Mouse (Mus musculus) myocyte (in vitro differentiated cells): ENCODE results near the gene Nup93.

Experiments
- E2F4 ChIP-seq: IDR thresholded peaks from one replicate; pipeline ENCODE4 v1.6.1; 2011; ENCODE audit warnings: mild to moderate bottlenecking, control low read depth, moderate library complexity; ENCODE audit not compliant: insufficient read depth
- POLR2A ChIP-seq: IDR thresholded peaks from one replicate; pipeline ENCODE4 v1.6.1; 2011; ENCODE audit warnings: low read depth, mild to moderate bottlenecking, control low read depth, moderate library complexity; ENCODE audit not compliant: insufficient read length
- USF1 ChIP-seq: IDR thresholded peaks from one replicate; pipeline ENCODE4 v1.6.1; 2011; ENCODE audit warnings: low read depth, mild to moderate bottlenecking, control low read depth, moderate library complexity

GRCm38 (mm10) chr8:94296312-94296991, 82.1 kb downstream of the Nup93 start:
- TF ChIP-seq POLR2A (no peak), E2F4 (no peak), USF1 (no peak)
